13 mouse cellular contexts compared by ENCODE assay signal in genomic region chr4:116411401-116411800, GRCm38 (mm10).
"Had no signal": no experiment of that assay in that cellular context is flagged by ENCODE, and none has a peak within 500 bp of the region (broad histone marks: within the 10 kb centered on the region; RNA-seq: fewer than 3 reads in every experiment).

No protein-coding gene starts in this region.

- H3K36me3 ChIP-seq: limb, embryonic 10.5 days; liver, embryonic 15.5 days; midbrain, embryonic 15.5 days; neural tube, embryonic 12.5 days had no signal

- H3K9ac ChIP-seq: liver, embryonic 15.5 days; midbrain, embryonic 15.5 days; neural tube, embryonic 12.5 days had no signal

- H3K4me2 ChIP-seq: liver, embryonic 11.5 days; liver, embryonic 15.5 days; midbrain, embryonic 11.5 days; midbrain, embryonic 15.5 days; neural tube, embryonic 12.5 days had no signal

- DNase-seq: kidney, adult 8-10 months; lung, adult 2 months; lung, postnatal 10 days; thymus, adult 18-20 months; thymus, postnatal 14 days had no signal

- H3K9me3 ChIP-seq: limb, embryonic 10.5 days; liver, embryonic 15.5 days; megakaryocyte, embryonic 14.5 days; midbrain, embryonic 15.5 days; neural tube, embryonic 12.5 days had no signal

- H3K27me3 ChIP-seq: liver, embryonic 15.5 days; megakaryocyte, embryonic 14.5 days; midbrain, embryonic 15.5 days; neural tube, embryonic 12.5 days had no signal

- ATAC-seq: midbrain, embryonic 15.5 days had no signal

- H3K4me1 ChIP-seq: liver, embryonic 15.5 days had no signal

- H3K27ac ChIP-seq: limb, embryonic 10.5 days; liver, embryonic 15.5 days; macrophage; midbrain, embryonic 15.5 days; neural tube, embryonic 12.5 days had no signal

- H3K4me3 ChIP-seq: limb, embryonic 10.5 days; liver, embryonic 15.5 days; megakaryocyte, embryonic 14.5 days; midbrain, embryonic 15.5 days; neural tube, embryonic 12.5 days had no signal
